Mouse (Mus musculus) kidney, adult 2 months (tissue): ENCODE measurements around the gene Hc.

Experiments used
- CTCF ChIP-seq: fragments of 200-500 bp; conservative IDR thresholded peaks from 2 replicates; pipeline ENCODE4 v1.5.1; 2011; ENCODE audit warnings: low read depth, mild to moderate bottlenecking, control low read depth, low read length, moderate library complexity, mixed read lengths; ENCODE audit not compliant: insufficient read depth, insufficient read length
- POLR2A ChIP-seq: fragments of 200-500 bp; IDR thresholded peaks from one replicate; pipeline ENCODE4 v1.6.1; 2011; ENCODE audit warnings: low read depth, low read length, control low read depth

- TF ChIP-seq CTCF, result peak; percentile 55
- no peak for TF ChIP-seq POLR2A
Observed at GRCm38 (mm10) chr2:35048851-35049250, 12.4 kb downstream of the Hc start.
